Mouse (Mus musculus): ENCODE data around the gene Igfbp1.

Igfbp1 gene

DNA sequence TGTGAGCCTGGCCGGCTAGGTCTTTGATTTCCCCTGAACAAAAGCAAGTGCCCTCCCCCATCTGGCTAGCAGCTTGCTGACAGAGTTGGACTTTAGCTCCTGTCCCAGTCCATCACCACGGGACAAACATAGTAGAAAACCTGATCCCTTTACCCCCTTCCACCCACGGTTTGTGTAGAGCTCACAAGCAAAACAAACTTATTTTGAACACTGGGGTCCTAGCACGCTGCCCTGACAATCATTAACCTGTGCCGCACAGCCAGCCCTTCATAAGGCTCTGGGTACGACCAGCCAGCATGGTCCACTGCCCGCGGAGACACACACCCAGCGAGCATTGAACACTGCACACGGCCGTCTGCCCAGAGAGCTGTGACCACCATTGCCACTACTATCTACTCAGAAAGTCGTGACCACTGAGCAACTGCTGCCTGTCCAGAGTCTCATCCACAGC, at the start of gene Igfbp1:
Gene Igfbp1, plus strand, starts transcription at position 292 of the 451 bp plus-strand sequence.
- no peak for DNase-seq (ENCODE audit: low spot score in 2 of 2)

DNA sequence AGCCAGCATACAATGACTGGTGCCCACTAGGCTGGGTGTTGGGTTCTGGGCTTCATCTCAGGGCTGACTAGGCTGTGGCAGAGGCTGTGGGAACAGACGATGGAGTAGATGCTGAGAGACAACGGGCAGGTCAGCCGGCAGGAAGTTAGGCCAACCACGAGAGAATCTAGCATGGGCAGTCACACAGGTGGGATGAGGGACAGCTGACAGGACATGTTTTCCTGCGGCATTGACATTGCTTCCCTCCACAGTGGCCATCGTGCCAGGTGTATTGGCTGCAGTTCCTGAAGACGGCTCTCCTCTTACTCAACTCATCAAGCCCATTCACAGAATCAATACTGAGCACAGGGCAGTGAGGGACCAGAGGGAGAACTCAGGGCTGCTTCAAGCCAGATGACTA, 49.6 kb upstream of the Igfbp1 start:
- DNase-seq (ENCODE audit: low spot score in 2 of 2) = no peak

DNA sequence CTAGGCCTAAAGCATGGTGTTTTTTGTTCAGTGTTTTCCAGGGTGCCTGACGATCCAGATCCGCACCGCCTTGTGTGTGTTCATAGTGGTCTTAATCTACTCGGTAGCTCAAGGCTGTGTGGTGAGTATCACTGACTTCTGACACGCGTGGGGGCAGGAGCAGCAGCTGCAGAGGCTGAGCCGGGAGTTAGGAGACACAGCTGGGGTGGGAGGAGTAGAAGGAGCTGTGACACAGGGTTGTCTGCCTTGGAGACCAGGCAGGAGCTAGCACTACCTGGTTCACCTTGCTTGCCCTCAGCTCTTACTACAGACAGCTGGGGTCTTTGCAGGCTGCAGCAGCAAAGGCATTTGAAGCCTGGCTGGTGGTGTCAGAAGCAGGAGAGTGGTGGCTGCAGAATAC, 48.1 kb upstream of the Igfbp1 start:
- peak; percentile 50 to 63 for DNase-seq (ENCODE audit: low spot score in 2 of 2)

DNA sequence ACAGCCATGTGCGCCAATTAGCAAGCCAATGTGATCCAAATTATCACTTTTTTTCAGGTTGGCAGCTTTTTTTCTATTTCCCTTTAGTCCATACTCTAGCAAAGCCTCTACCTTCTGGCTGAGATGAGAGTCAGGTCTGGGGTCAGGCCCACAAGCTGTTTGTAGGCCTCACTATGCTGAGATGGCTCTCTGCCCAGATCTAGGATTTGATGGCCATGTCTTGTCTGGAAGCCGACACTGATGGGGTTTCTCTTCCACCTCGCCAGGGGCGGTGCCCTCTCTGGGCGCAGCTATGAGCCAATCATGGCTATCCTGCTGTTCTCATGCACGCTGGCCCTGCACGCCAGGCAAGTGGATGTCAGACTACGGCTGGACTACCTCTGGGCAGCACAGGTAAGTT, 47.1 kb upstream of the Igfbp1 start:
- DNase-seq (ENCODE audit: low spot score in 2 of 2) = no peak

DNA sequence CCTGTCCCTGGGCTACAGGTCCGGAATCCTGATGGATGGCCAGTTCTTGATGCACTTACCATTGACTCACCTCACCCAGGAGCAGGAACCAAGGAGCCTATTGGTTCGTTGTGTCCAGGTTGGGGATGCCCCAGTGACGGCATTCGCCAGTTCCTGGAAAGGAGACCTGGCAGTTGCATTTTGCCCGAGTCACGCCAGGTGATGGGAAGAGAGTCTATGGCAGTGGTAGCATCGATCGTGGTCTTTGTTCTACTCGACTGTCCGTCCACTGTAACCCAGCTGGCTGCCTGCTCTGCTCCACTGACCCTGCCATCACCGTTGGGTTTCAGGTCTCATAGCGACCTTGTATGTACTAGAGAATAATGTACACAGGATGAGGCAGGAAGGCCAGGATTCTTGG, 45.2 kb upstream of the Igfbp1 start:
- DNase-seq (ENCODE audit: low spot score in 2 of 2) = no peak

DNA sequence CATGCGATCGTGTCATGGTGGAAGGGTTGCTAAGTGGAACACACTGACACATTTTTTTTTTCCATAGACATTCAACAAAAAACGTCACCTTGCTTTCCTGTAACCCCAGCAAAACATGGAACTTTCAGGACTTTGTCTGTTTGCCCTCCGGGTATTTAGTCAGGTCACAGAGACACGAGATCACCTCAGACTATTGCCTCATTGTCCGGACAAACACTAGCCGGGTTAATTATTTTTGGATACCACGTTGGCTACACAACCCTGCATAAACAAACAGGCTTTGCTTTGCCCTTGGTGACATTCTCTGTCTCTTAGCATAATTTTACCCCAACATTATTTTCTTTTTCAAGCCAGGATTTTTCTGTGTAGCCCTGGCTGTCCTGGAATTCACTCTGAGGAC, 44.5 kb upstream of the Igfbp1 start:
- no peak for DNase-seq (ENCODE audit: low spot score in 2 of 2)

DNA sequence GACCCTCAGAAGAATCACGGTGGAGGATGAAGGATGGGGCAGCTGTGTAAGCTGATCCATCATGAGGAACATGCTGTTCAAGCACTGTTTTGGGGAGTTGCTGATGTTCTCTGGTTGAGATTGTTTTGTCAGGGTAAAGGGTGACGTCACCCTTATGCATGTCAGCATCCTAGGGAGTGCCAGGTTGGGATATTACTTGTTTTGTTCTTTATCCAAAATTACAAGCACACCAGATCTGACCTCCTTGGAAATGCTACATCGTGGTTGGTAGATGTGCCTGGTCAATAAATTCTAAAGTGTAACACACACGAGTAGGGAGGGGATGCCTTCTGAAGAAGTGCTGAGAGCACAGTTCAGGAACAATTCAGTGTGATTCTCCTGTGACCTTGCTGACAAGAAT, 41.2 kb upstream of the Igfbp1 start:
- DNase-seq (ENCODE audit: low spot score in 2 of 2) = no peak

DNA sequence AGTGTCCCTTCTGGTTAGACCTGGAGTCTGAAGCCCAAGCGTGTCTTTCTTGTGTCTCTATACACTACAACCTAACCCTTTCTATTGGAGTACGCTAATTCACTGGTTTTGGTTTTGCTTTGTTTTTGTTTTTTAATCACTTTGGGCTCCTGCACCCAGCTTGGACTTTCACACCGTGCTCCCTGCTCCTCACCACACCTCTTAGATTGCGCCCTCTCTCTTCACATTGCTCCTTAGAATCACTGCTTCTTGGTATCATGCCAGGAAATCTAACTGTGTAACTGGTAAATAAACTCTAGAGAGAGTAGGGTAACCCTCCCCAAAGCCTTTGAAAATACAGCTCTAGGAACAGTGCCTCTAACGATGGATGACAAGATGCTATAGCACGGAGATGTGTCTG, 39.4 kb upstream of the Igfbp1 start:
- no peak for DNase-seq (ENCODE audit: low spot score in 2 of 2)

DNA sequence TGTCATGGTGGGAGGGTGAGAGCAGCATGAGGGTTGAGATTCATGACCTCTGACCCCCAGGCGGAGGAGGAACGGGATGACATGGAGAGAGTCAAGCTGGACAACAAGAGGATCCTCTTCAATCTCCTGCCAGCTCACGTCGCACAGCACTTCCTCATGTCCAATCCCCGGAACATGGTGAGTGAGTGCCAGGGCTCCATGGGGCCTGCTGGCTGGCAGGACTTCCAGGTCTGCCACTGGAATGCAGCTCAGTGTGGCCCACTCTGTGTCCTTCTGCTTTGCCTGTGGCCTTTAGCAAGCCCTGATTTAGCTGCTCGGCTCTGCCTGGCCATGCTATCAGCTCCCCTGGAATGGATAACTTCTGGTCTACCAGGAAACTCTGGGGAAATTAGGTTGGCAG, 37.4 kb upstream of the Igfbp1 start:
- no peak for DNase-seq (ENCODE audit: low spot score in 2 of 2)

DNA sequence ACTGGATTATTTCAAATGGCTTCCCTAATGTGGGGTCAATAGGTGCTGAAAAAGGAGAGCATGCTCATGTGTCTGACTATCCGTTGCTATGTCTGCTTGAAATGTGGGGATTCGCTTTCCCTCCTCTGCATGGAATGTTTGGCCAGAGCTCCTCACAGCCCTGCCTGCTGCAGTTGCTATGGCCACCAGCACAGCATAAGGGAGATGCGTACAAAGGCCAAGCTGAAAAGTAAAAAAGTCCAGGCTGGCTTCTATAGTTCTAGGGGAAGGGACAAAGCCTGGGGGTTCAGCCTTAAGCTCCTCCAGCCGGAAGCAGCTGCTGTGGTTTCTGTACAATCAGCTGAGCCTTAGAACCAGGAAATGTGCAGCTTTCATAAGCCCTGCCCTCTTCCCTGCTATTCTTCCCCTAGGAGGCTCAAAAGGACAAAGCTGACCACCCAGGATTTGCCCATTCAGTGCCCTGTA, 36.9 kb upstream of the Igfbp1 start:
- peak in 1 of 2 experiments; percentile 54 for DNase-seq (ENCODE audit: low spot score in 2 of 2)

DNA sequence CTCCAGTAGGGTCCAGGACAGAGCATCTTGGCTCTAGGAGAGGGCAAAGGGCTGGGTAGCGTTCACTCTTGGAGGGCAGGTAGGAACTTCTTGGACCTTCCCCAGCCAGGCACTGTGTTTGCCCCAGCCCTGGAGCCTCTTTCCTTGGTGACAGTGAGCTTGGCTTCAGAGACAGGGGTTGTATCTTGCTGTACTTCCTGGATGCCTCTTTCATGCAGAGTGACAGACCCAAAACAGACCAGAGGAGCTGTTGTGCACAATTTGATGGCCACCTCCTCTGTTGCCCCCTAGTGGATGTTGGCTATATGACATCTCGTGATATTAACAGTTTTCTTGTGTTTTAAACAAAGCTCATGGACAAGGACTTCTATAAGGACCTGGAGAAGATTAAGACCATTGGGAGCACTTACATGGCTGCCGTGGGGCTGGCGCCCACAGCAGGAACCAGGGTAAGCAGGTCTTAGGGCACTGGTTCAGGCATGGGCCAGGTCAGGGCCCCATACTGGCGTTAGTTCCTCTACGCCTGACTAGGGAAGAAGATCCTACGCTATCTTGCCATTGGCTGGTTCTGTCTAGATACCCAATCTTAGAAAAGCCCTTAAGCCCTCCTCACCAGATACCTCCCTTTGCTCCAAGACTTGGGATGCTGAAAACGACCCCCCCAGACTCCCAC, 35.9 kb upstream of the Igfbp1 start:
- DNase-seq (ENCODE audit: low spot score in 2 of 2) = peak; percentile 54 to 84

DNA sequence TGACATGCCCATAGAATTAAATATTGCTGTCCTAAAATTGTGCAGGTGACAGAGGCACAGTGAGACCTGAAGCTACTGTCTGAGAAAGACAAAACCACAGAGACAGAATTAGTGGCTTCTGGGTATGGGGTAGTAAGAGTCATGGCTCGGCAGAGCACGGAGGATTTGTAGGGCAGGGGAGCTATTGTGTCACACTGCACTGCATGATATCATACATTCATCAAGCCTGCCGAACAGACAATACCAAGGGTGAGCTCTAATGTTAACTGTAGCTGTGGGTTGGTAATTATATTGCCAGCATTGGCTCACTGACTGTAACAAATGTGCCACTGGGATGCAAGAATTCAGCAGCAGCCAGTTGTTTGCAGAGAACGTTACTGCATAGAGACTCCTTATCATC, 33.2 kb upstream of the Igfbp1 start:
- DNase-seq (ENCODE audit: low spot score in 2 of 2) = no peak

DNA sequence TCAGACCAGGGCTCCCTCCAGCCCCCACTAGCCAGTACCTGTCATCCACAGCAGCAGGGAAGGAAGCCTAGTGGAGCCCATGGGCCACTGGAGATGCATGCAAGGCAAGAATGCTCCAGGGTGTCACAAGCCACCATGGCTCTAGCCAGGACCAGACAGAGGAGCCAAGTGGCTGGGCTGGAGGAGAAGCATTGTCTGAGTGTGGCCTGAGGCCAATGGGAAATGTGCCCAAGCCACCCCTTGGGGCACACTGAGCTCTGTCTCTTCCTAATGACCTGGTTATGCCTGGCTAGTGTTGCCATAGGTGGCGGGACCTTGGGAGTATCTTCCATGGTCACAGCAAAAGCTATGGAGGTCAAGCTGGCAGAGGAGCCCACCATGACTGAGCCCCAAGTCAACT, 27.9 kb upstream of the Igfbp1 start:
- DNase-seq (ENCODE audit: low spot score in 2 of 2) = no peak

DNA sequence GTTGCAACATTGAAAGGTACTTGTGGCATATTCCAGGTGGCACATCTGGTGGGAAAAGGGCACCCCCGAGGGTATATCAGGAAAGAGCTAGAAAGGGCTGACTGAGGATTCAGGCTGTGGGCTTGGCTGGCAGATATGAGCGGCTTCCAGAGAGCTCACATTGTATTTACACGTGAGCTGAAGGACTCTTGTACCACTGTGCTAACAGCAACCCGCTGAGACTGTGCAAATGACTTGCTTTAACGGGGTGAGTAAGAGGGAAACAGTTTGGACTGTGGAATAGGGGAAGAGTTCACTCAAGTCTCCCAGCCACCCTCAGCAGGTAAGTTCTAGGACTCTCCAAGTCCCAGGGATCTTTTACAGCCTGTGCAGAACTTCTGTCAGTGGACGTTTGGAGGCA, 23.9 kb upstream of the Igfbp1 start:
- no peak for DNase-seq (ENCODE audit: low spot score in 2 of 2)

DNA sequence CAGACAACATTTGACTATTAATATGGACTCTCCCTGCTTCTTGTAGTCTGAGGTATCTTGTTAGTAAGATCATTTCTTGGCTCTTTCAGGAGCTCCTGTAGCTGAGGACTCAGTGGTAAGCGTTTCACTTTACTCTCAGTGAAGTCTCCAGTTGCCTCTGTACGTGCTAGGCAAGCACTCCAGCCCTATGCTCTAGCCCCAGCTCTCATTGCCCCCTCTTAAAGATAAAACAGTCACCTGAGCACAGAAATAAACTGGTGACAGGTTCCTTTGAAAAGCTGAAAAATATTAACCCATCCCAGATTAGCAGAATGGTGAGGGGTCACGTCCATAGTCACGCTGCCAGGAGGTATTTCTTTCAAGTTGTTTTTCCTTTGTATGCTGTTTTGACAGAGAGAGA, 18.9 kb upstream of the Igfbp1 start:
- DNase-seq (ENCODE audit: low spot score in 2 of 2) = no peak

DNA sequence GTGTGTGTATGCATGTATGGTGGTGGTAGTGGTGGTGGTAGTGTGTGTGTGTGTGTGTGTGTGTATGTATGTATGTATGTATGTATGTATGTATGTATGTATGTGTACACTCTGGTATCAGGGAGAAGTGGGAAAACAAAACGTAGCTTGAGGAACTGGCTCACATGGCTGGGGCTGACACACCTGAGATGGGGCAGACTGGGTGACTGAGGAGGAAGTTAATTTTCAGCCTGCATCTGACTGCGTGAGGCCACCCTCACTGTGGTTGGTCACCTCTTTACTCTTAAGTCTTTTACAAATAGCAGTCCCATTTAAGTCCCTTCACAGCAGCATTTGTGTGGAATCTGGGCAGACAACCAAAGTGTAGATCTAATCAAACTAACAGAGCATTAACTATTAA, 18.3 kb upstream of the Igfbp1 start:
- no peak for DNase-seq (ENCODE audit: low spot score in 2 of 2)

DNA sequence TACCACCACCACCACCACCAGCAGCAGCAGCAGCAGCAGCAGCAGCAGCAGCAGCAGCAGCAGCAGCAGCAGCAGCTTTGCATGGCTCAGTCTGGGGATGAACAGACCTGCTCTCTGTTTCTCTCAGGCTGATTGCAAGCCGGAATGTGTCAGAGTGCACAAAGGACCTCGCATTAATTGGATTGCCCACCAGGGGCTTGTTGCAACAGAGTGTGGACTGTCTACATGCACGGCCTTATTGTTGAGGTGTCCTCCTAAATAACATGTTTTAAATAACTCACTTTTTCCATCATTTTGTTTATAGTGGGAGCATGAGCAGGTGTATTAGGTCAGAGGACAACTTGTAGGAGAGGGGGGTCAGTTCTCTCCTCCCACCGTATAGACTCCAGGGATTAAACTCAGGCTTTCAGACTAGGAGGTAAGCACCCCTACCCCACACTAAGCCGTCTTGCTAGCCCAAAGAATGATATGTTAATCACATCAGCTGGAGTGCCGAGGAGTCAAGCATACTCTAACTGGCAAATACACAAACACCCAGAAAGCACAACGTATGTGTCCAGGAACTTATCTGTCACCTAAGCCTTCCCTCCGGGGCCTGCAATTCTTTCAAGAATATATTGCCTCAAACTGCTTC, 15.1 kb upstream of the Igfbp1 start:
- DNase-seq (ENCODE audit: low spot score in 2 of 2) = no peak

DNA sequence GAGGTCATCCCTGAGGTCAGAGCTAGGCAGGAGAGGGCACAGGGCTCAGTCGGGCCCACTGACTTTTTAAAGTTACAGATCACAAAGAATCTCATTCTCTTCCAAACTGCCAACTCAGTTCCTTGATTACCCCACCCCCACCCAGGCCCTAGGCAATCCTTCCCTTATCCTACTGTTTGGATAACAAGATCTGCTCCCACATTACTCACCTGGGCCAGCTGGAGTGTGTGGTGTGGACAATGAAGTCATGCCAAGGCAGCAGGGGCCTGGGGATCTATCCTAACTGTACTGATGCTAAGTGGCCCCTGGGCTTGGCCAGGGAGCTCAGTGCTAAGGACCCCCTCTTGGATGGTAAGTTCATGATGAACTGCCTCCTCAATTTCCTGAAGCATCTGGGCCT, 13.2 kb upstream of the Igfbp1 start:
- no peak for DNase-seq (ENCODE audit: low spot score in 2 of 2)

DNA sequence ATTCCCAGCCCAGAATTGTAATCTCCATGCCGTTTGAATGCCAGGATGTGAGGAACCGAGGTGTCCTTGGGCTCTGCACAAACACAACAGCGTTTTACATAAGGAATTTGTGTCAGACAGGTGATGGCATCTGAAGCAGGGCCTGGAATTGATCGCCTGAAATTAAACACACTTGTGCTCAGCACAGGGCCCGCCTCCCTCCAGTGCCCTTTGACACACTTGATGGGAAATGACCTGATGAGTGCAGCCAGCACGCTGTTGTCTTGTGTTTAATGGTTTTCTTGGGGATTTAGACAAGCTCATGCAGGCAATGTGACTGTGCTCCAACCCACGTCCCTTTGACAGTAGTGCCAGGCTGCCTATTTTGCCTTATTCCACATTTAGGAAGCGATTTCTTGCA, 10.1 kb upstream of the Igfbp1 start:
- DNase-seq (ENCODE audit: low spot score in 2 of 2) = no peak

DNA sequence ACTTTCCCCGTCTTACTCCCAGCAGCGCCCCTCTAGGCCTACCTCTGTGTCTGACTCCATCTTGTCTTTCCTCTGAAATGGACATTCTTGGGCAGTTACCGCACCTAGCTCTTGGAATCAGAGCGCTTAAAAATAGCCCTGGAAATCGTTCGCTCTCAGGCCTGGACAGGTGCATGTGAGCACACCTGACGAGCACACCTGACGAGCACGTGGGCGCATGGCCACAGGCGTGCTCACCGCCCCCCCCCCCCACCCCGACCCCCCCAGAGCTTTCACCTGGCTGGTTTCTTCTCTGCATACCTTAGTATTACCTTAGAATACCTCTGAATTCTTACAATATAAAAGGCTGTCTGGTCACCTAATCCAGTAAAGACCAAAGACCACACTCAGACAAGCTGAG, 9.1 kb upstream of the Igfbp1 start, which contains the start of gene Gm11985:
Gene Gm11985, minus strand, starts transcription at position 101 of the 400 bp plus-strand sequence.
- no peak for DNase-seq (ENCODE audit: low spot score in 2 of 2)

DNA sequence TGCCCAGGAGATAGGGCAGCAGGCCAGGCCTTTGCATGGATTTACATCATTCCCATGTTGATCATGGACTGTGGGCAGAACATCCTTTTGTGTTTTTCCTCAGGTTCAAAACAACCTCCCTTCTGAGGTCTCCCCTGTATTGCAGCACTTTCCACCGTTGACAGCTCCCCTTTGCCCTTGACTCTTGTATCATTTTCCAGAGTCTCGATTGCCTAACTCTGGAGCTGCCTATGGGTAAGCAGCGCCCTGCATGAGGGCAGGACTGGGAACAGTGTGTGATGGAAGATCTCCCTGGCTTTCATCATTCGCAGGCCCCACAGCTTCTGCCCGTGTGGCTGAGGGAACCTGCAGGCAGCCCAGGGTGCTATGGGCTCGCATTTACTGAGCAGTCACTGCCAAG, 4.9 kb upstream of the Igfbp1 start:
- DNase-seq (ENCODE audit: low spot score in 2 of 2) = no peak

DNA sequence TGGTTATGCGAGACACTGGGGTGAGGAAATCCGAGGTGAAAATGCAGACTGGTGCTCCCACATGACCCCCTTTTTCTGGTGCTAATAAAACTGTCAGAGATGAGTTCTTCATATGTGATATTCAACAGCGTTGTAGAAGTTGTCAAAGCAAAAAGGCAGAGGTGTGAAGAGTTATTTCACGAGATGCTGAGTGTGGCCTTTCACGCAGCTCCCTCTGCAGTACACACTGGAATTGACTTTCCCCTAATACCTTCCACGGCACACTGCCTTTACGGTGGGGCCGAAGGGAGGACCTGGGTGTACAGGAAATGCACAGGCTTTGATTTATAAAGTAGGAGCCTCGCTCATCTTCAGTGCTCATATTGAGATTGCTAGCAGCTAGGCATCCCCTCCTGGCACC, 4.4 kb upstream of the Igfbp1 start:
- no peak for DNase-seq (ENCODE audit: low spot score in 2 of 2)

DNA sequence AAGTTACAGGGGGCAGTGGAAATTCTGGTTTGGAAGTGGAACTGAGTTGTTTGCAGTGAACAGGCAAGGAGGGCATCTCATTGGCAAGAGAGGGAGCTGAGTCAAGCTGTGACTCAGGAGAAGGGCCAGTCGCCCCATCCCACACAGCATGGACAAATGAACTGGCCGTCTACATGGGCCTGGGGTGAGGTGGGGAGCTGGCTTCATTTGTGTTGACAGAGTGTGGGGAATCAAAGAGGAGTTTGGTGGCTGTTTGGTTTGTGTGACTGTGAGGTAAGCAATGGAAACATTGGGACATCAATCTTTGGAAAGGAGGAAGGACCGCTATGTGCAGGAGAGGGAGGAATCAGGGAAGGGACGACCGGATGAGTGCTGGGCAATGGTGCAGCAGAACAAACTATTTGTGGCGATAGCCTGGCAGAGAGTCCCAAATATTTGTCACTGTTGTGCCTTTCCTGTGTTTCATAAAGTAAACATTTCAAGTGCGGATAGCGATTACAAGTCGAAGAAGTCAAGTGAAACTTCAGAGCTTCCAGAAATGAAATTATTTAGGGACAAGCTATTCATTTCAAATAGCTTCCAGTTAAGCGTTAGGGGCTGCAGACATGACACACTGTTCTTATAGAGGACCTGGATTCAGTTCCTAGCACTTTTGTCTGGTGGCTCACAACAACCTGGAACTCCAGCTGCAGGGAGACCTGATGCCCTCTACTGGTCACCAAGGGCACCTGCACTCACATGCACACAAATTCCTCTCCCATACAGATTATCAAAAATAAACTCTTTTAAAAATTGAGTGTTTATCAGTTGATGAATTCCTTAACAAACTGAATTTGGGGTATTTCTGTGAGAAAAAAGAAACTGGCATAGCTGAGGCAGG, 2.9 kb upstream of the Igfbp1 start:
- DNase-seq (ENCODE audit: low spot score in 2 of 2) = no peak

All from thymus, postnatal 10 days (tissue).